Mouse (Mus musculus) kidney, postnatal 4 days (tissue): ENCODE results near the gene Gm10273.
"Not testable (repeated sequence)": the region's sequence is repeated elsewhere in the genome, so short reads cannot be mapped to it uniquely, and the experiment has no call there.

Source experiments
- DNase-seq, 2 experiments: peaks; one replicate each; pipeline ENCODE4 v3.0.0; 2021; ENCODE audit warnings: mixed read lengths in 2 of 2

The Gm10273 gene

GRCm38 (mm10) chr10:59395461-59395860 is at the start of gene Gm10273:
Gene Gm10273 (plus strand): TSS chr10:59395632.
- DNase-seq = not testable (repeated sequence)

DNA sequence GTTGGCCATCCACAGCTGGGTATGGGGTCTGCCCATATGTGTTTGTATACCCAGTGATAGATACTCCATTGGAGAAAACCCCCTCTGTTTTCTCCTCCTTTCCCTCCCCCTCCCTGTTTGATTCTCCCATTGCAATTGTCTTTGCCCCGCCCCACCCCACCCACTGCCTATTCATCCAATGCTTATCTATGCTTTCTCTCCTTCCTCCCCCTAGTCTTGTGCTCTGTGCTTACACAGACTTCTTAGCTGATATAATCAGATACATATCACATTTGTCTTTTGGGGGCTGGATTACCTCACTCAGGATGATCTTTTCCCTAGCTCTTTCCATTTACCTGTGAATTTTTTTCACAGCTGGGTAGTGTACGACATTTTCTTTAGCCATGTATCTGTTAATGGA is 48.9 kb upstream of the Gm10273 start:
- DNase-seq = no peak

- no peak for DNase-seq
Measured at GRCm38 (mm10) chr10:59348200-59348599, 47.2 kb upstream of the Gm10273 start.

DNA sequence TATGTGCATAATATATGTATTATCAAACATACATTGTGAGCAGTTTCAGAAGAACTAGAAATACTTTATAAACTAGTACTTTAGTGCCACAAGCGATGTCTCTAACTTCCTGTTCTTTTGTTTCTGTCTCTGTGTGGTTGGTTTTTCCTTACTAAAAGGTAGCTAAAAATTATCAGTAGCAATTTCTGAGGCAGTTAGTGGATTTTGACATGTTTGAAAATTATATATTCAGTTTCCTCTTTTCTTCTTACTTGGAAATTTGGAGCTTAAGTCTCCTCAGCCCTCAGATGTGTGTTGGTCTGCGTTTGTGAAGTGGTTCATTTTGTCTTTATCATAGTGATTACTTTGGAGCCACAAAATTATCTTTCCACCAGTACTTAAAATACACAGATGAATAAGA is 45.9 kb upstream of the Gm10273 start:
- DNase-seq = no peak

GRCm38 (mm10) chr10:59353065-59353464 is 42.4 kb upstream of the Gm10273 start:
- no peak for DNase-seq

- DNase-seq = no peak
Measured at GRCm38 (mm10) chr10:59354120-59354519, 41.3 kb upstream of the Gm10273 start.

DNA sequence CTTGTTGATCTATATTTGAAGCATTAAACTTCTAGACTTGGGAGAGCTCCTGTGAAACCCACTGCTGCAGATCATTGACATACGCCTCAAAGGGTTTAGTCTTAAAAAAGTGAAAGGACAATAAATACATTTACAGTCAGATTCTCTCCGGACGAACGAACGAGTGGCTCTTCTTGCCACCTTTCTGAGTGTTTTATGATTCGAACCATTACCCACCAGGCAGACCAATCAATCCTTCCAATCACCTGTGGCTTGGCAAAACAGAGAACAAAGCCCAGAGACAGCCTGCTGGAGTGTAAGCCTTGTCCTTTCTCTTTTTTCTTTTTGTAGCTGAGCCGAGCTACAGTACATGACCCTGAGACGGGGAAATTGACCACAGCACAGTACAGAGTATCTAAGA is 40.4 kb upstream of the Gm10273 start:
- no peak for DNase-seq

- DNase-seq = peak in 1 of 2 experiments; percentile 17
Measured at GRCm38 (mm10) chr10:59358744-59359143, 36.7 kb upstream of the Gm10273 start.

- no peak for DNase-seq
Measured at GRCm38 (mm10) chr10:59363208-59363607, 32.2 kb upstream of the Gm10273 start.

- DNase-seq = no peak
Measured at GRCm38 (mm10) chr10:59364551-59364950, 30.9 kb upstream of the Gm10273 start.

DNA sequence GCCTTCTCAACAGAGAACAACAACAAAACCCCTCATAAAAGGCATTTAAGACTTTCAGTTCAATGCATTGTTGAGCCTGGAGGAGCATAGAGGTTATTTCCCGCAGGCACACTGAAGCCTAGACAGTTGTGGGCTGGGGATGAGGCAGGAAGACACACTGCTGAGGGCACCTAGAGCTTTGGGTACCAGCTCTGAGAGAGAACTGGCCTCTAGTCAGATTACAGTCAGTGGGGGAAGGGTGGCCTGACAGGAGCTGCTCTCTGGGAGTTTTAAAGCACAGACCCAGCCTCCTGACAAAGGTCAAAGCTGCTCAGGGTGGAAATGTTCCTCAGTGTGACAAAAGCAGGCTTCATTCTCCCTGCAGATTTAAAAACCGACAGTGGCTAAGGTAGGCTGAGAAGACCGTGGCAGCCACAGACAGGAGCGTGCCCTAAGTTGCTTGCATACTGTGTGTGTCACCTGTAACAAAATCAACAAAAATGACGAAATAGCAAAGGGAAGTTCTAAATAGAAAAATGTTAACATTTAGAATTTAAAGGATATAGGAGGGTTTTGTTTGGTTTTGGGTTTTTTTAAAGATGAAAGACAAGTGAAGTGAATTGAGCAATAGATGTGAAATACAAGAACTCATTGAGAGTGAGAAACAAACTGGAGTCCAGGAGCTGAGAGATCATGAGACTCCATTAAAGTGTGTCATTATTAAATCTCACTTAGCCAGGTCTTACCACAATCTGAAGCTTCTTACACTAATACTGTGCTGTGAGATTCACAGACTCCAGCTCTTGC is 29.4 kb upstream of the Gm10273 start:
- no peak for DNase-seq

- DNase-seq = no peak
Measured at GRCm38 (mm10) chr10:59366746-59367145, 28.7 kb upstream of the Gm10273 start.

- no peak for DNase-seq
Measured at GRCm38 (mm10) chr10:59367206-59367605, 28.2 kb upstream of the Gm10273 start.

DNA sequence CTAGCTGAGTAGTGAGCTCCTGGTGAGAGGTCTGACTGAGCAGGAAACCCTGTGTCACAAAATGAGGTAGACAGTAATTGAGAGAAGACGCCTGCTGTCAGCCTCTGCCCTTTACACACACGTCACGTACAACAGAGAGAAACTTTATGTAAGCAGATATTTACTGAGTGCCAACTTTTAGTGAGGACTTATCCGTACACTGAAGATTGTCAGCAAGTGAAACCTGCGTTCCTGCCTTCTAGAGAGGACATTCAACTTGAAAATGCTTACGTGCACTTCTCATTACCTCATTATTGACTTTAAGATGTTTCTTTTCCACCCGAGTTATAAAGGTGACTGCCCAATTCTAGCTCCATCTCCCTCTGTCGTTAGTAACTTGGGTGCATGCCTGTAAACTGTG is 26.7 kb upstream of the Gm10273 start:
- no peak for DNase-seq

- DNase-seq = no peak
Measured at GRCm38 (mm10) chr10:59369426-59369825, 26.0 kb upstream of the Gm10273 start.

DNA sequence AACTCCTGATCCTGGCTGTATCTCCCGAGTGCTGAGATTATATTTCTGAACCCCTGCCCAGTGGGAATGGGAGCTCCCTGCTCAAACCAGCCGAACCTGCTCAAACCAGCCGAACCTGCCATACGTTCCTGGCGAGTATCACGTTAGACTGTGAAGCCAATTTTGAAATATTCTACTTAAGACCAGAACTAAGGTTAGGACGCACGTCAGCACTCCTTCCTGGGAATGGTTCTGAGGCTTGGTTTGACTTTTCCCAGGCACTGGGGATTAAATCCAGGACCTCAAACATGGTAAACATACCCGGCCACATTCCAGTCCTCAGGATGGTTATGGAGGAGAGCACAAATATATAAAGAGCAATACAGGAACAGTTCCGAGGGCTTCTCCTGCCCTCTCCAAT is 17.5 kb upstream of the Gm10273 start:
- DNase-seq = no peak

GRCm38 (mm10) chr10:59378728-59379127 is 16.7 kb upstream of the Gm10273 start:
- no peak for DNase-seq

- DNase-seq = no peak
Measured at GRCm38 (mm10) chr10:59379927-59380326, 15.5 kb upstream of the Gm10273 start.

- DNase-seq = no peak
Measured at GRCm38 (mm10) chr10:59380411-59380821, 15.0 kb upstream of the Gm10273 start.

GRCm38 (mm10) chr10:59381563-59381962 is 13.9 kb upstream of the Gm10273 start:
- not testable (repeated sequence) for DNase-seq

GRCm38 (mm10) chr10:59386951-59387350 is 8.5 kb upstream of the Gm10273 start:
- DNase-seq = no peak

GRCm38 (mm10) chr10:59389652-59390051 is 5.8 kb upstream of the Gm10273 start:
- DNase-seq = no peak

GRCm38 (mm10) chr10:59391907-59392306 is 3.5 kb upstream of the Gm10273 start:
- no peak for DNase-seq

DNA sequence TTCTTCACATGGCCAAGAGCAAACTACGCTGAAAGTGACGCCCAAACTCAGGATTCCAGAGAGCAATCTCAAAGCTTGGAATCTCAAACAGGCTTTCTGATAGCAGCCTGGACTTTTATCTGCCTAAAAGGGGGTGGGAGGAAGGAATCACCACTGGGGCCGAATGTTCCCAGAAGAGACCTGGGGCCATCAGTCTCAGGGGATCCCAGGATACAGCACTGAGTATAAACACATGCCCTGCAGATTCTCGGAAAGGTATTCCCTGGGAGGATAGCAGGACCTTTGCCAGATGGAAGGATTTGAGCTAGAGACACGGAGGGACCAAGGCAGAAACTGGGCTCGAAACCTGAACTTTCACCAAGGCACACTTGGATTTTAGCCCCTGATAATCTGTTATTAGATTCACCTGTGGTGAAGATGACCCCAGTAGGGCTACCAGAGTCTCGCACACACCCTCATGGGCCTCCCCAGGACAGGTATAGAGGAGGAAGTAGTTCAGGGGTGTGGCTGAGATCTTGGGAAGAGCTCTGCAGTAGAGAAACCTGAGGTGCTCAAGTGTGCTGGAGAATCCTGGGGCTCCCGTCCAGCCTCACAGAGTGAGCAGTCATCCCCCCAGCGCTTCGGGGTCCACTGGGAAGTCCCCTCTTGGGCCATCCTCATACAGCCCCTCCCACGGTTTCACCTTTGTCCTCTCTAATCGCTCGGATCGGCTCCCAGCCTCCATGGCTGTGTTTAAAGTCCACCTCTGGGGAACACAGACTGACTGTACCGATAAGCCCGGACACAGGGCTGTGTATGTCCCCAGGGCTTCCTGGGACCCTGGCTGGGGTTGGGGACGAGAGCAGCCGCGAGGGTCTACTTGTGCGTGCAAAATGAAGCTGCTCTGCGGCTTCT is 7.7 kb downstream of the Gm10273 start, which contains the start of gene Pla2g12b:
Pla2g12b (plus strand) TSS at position 762 of the 894 bp plus-strand sequence.
- DNase-seq = peak in 1 of 2 experiments; percentile 12
